Mouse (Mus musculus) layer of hippocampus, postnatal 14 days (tissue): ENCODE data around the gene Clrn2. TPM values are rescaled to one million over a fixed set of nuclear protein-coding genes. Genes with fewer than 3 reads are reported as not detected.

Experiments used
- DNase-seq, 2 experiments: peaks; one replicate each; pipeline ENCODE4 v3.0.0; 2021 to 2022; ENCODE audit warnings: low spot score in 2 of 2, mixed read lengths in 1 of 2
- total RNA-seq, 2 experiments: library from RNA; stranded (reverse); gene quantifications; 2 replicates each; pipeline ENCODE4 v1.2.3; 2021

The Clrn2 gene
- total RNA-seq, 2 experiments from 2014 or later, result 0.48 TPM; not detected in 1

- peak; percentile 83 to 95 for DNase-seq
Measured at GRCm38 (mm10) chr5:45449831-45450716, 3.5 kb upstream of the Clrn2 start, which contains the start of gene Qdpr. Gene Qdpr, minus strand, starts transcription at chr5:45450236.

- DNase-seq, result no peak
Measured at GRCm38 (mm10) chr5:45454456-45454855, 905 bp downstream of the Clrn2 start.

- no peak for DNase-seq
Measured at GRCm38 (mm10) chr5:45472880-45473450, 19.4 kb downstream of the Clrn2 start.

- DNase-seq, result no peak
Measured at GRCm38 (mm10) chr5:45473521-45473920, 20.0 kb downstream of the Clrn2 start.

GRCm38 (mm10) chr5:45474215-45474614, 20.7 kb downstream of the Clrn2 start:
- peak in 1 of 2 experiments; percentile 81 for DNase-seq

GRCm38 (mm10) chr5:45474758-45475157, 21.2 kb downstream of the Clrn2 start:
- no peak for DNase-seq

GRCm38 (mm10) chr5:45475771-45476170, 22.2 kb downstream of the Clrn2 start:
- DNase-seq, result no peak

GRCm38 (mm10) chr5:45476288-45476687, 22.7 kb downstream of the Clrn2 start:
- peak in 1 of 2 experiments; percentile 26 for DNase-seq

GRCm38 (mm10) chr5:45477601-45478000, 24.1 kb downstream of the Clrn2 start:
- no peak for DNase-seq

- DNase-seq, result no peak
Measured at GRCm38 (mm10) chr5:45480066-45480465, 26.5 kb downstream of the Clrn2 start.

GRCm38 (mm10) chr5:45481125-45481524, 27.6 kb downstream of the Clrn2 start:
- no peak for DNase-seq

GRCm38 (mm10) chr5:45482607-45483006, 29.1 kb downstream of the Clrn2 start:
- DNase-seq, result no peak

- DNase-seq, result no peak
Measured at GRCm38 (mm10) chr5:45483654-45484053, 30.1 kb downstream of the Clrn2 start.

- DNase-seq, result no peak
Measured at GRCm38 (mm10) chr5:45491776-45492175, 38.2 kb downstream of the Clrn2 start.

GRCm38 (mm10) chr5:45493191-45494092, 39.9 kb downstream of the Clrn2 start, which contains the start of gene Lap3:
Gene Lap3, plus strand, starts transcription at chr5:45493374.
- peak; percentile 95 to 98 for DNase-seq

GRCm38 (mm10) chr5:45494093-45494755, 40.7 kb downstream of the Clrn2 start:
- no peak for DNase-seq

GRCm38 (mm10) chr5:45495429-45495975, 42.0 kb downstream of the Clrn2 start:
- DNase-seq, result no peak

- DNase-seq, result no peak
Measured at GRCm38 (mm10) chr5:45496042-45496441, 42.5 kb downstream of the Clrn2 start.

- no peak for DNase-seq
Measured at GRCm38 (mm10) chr5:45496479-45496878, 42.9 kb downstream of the Clrn2 start.

GRCm38 (mm10) chr5:45496930-45497550, 43.5 kb downstream of the Clrn2 start:
- no peak for DNase-seq
